Mouse (Mus musculus) liver, embryonic 14.5 days (tissue): ENCODE results near the gene Klhl40. TPM values are rescaled to one million over a fixed set of nuclear protein-coding genes. Genes with fewer than 3 reads are reported as not detected.
A peak's percentile ranks its signal among the peaks of the same experiment; 100 is the strongest.

Experiments used
- ATAC-seq: fragments of 200-750 bp; cut with Nextera tagmentation; 2 replicates; pipeline ENCODE4 v1.8.0; 2017; ENCODE audit warnings: moderate number of reproducible peaks, mild to moderate bottlenecking, moderate library complexity; ENCODE audit not compliant: insufficient read depth
- DNase-seq, 3 experiments: peaks; one replicate each; pipeline ENCODE4 v3.0.0-alpha.2; 2012 to 2013; ENCODE audit warnings: low read depth in 3 of 3, low spot score in 3 of 3
- H3K27ac ChIP-seq: fragments of 300-500 bp; sonication (generic); 2 replicates; pipeline ENCODE4 v1.5.1; 2014; ENCODE audit warnings: moderate library complexity, mild to moderate bottlenecking, control low read depth, inconsistent platforms
- H3K27me3 ChIP-seq: fragments of 300-500 bp; sonication (generic); 2 replicates; pipeline ENCODE4 v1.6.1; 2014; ENCODE audit warnings: mild to moderate bottlenecking, low read length, moderate library complexity; ENCODE audit not compliant: control insufficient read depth, insufficient read depth
- H3K36me3 ChIP-seq: fragments of 300-500 bp; sonication (generic); replicated peaks from 2 replicates; pipeline ENCODE4 v1.6.1; 2014; ENCODE audit warnings: low read depth; ENCODE audit not compliant: control insufficient read depth, insufficient read depth
- H3K4me1 ChIP-seq, 2 experiments: fragments of 200-500 bp in 1 of 2; fragments of 300-500 bp in 1 of 2; sonication (generic) in 1 of 2; replicated peaks; 2 replicates each; pipeline ENCODE4 v1.6.1; 2012 to 2014; ENCODE audit warnings: antibody characterized with exemption in 1 of 2, inconsistent platforms in 1 of 2, low read length in 1 of 2; ENCODE audit not compliant: control insufficient read depth in 2 of 2, insufficient read depth in 2 of 2
- H3K4me2 ChIP-seq: fragments of 300-500 bp; sonication (generic); 2 replicates; pipeline ENCODE4 v1.6.1; 2014; ENCODE audit warnings: low read depth, mild to moderate bottlenecking, control low read depth, moderate library complexity
- H3K4me3 ChIP-seq, 2 experiments: fragments of 200-500 bp in 1 of 2; fragments of 300-500 bp in 1 of 2; sonication (generic) in 1 of 2; 2 replicates each; pipeline ENCODE4 v1.5.1; 2012 to 2014; ENCODE audit warnings: low read depth in 2 of 2, low read length in 2 of 2, mild to moderate bottlenecking in 2 of 2, control low read depth in 1 of 2, inconsistent platforms in 1 of 2, moderate library complexity in 1 of 2; ENCODE audit not compliant: insufficient read depth in 1 of 2
- H3K9ac ChIP-seq: fragments of 300-500 bp; sonication (generic); replicated peaks from 2 replicates; pipeline ENCODE4 v1.6.1; 2014; ENCODE audit warnings: mild to moderate bottlenecking, control low read depth, moderate library complexity
- H3K9me3 ChIP-seq: fragments of 300-500 bp; sonication (generic); 2 replicates; pipeline ENCODE4 v1.6.1; 2016; ENCODE audit warnings: low read length, mixed read lengths; ENCODE audit not compliant: control insufficient read depth
- CTCF ChIP-seq: IDR thresholded peaks from 2 replicates; pipeline ENCODE4 v1.5.1; 2016; ENCODE audit warnings: antibody characterized with exemption, low read depth, control low read depth
- EP300 ChIP-seq: IDR thresholded peaks from 2 replicates; pipeline ENCODE4 v1.6.1; 2016; ENCODE audit warnings: antibody characterized with exemption, low read depth
- WGBS: fragments of 180-500 bp; shearing (Covaris S2); extraction: QIAGEN DNeasy Blood & Tissue Kit; methylation state at CpG from one replicate; pipeline ENCODE4 v1.1.7; 2014; ENCODE audit not compliant: insufficient replicate concordance; 5-methylcytosine and 5-hydroxymethylcytosine counted together
- polyA plus RNA-seq, 2 experiments: library from polyadenylated mRNA; depleted of rRNA in 1 of 2; stranded (reverse) in 1 of 2; unstranded in 1 of 2; fragments of >200 nt; fragmentation: Nextera tagmentation in 1 of 2; extraction: Ambion mirVana in 1 of 2; gene quantifications; 2 replicates each; pipeline versions ENCODE4 v1.2.1 to v1.2.3; 2012 to 2014

Gene Klhl40
- polyA plus RNA-seq, 2 experiments: not detected

GRCm38 (mm10) chr9:121754624-121755023 lies 22.8 kb upstream of the Klhl40 start:
- H3K4me2 ChIP-seq: no peak overlapping the region
- WGBS: 78% methylated on average over 3 of the region's 3 CpGs
- DNase-seq: no peak
- no peak for ATAC-seq
- no peak overlapping the region for H3K4me3 ChIP-seq
- no peak overlapping the region for H3K27ac ChIP-seq
- H3K9me3 ChIP-seq: no peaks in the 10 kb centered on the region
- no peak overlapping the region for H3K9ac ChIP-seq
- 0 out of 4 replicates have a peak, but pooled peaks cover 0 to 3% of the 10 kb centered on the region in 2 experiments for H3K4me1 ChIP-seq
- TF ChIP-seq CTCF (no peak), EP300 (no peak)
- peaks cover 14% of the 10 kb centered on the region for H3K27me3 ChIP-seq
- H3K36me3 ChIP-seq: peaks cover 59% of the 10 kb centered on the region

- Histone ChIP-seq H3K9ac (no peak overlapping the region), H3K4me1 (0 out of 4 replicates have a peak, but pooled peaks cover 0 to 3% of the 10 kb centered on the region in 2 experiments), H3K27me3 (peaks cover 33% of the 10 kb centered on the region), H3K4me3 (no peak overlapping the region), H3K27ac (no peak overlapping the region), H3K4me2 (no peak overlapping the region), H3K9me3 (no peaks in the 10 kb centered on the region), H3K36me3 (peaks cover 38% of the 10 kb centered on the region)
- 72% methylated on average over 3 of the region's 3 CpGs for WGBS
- TF ChIP-seq EP300 (no peak), CTCF (no peak)
- DNase-seq: no peak
- ATAC-seq: no peak
Measured at GRCm38 (mm10) chr9:121756785-121757184, 20.6 kb upstream of the Klhl40 start.

- peaks cover 33% of the 10 kb centered on the region for H3K27me3 ChIP-seq
- 0 out of 4 replicates have a peak, but pooled peaks cover 0 to 3% of the 10 kb centered on the region in 2 experiments for H3K4me1 ChIP-seq
- H3K9me3 ChIP-seq: no peaks in the 10 kb centered on the region
- WGBS: 24% methylated on average over 3 of the region's 3 CpGs
- ATAC-seq (no peak), DNase-seq (no peak)
- peaks cover 32% of the 10 kb centered on the region for H3K36me3 ChIP-seq
- no peak overlapping the region for H3K4me3 ChIP-seq
- H3K4me2 ChIP-seq: no peak overlapping the region
- no peak overlapping the region for H3K27ac ChIP-seq
- no peak overlapping the region for H3K9ac ChIP-seq
- no peak for TF ChIP-seq EP300
Measured at GRCm38 (mm10) chr9:121757432-121757831, 20.0 kb upstream of the Klhl40 start.

- H3K9ac ChIP-seq: no peak overlapping the region
- ATAC-seq: no peak
- no peak overlapping the region for H3K4me3 ChIP-seq
- H3K4me1 ChIP-seq: 0 out of 4 replicates have a peak, but pooled peaks cover 0 to 3% of the 10 kb centered on the region in 2 experiments
- WGBS: 58% methylated on average over 10 of the region's 10 CpGs
- no peak overlapping the region for H3K27ac ChIP-seq
- H3K36me3 ChIP-seq: peaks cover 27% of the 10 kb centered on the region
- TF ChIP-seq EP300 (no peak), CTCF (no peak)
- no peak for DNase-seq
- H3K4me2 ChIP-seq: peak overlapping the region; percentile 64
- no peaks in the 10 kb centered on the region for H3K9me3 ChIP-seq
- peaks cover 33% of the 10 kb centered on the region for H3K27me3 ChIP-seq
Measured at GRCm38 (mm10) chr9:121757835-121758814, 19.3 kb upstream of the Klhl40 start.
